Mouse (Mus musculus) ES-Bruce4 (cell line): ENCODE results near the gene Slc35a5.

ENCODE experiments used
- CTCF ChIP-seq: IDR thresholded peaks from one replicate; pipeline ENCODE4 v1.8.1; 2011; ENCODE audit warnings: low read depth, low read length
- POLR2A ChIP-seq: IDR thresholded peaks from one replicate; pipeline ENCODE4 v1.8.1; 2011; ENCODE audit warnings: low read length; ENCODE audit not compliant: insufficient read depth

- no peak for TF ChIP-seq CTCF
- no peak for TF ChIP-seq POLR2A
Observed at GRCm38 (mm10) chr16:45204438-45204837, 45.9 kb upstream of the Slc35a5 start.
